Mouse (Mus musculus): ENCODE measurements around the gene Klf4. TPM values are rescaled to one million over a fixed set of nuclear protein-coding genes. Genes with fewer than 3 reads are reported as not detected.

Gene Klf4
- polyA plus RNA-seq, 1 experiment from 2014 or later, result 1.1 TPM

- Histone ChIP-seq H3K4me1 (replicated peaks) (peaks cover 39% of the 10 kb centered on the region), H3K4me3 (peak overlapping the region; percentile 75), H3K27me3 (ENCODE audit: insufficient read depth, poor library complexity, severe bottlenecking) (peaks cover 76% of the 10 kb centered on the region), H3K9me3 (no peaks in the 10 kb centered on the region), H3K36me3 (no peaks in the 10 kb centered on the region), H3K27ac (no peak overlapping the region)
- 2% methylated on average over 23 of the region's 23 CpGs for WGBS
- DNase-seq (ENCODE audit: low spot score), result peak; percentile 29
Observed at GRCm38 (mm10) chr4:55533803-55534254, 1.6 kb upstream of the Klf4 start.

- peaks cover 39% of the 10 kb centered on the region for H3K4me1 ChIP-seq (replicated peaks)
- peaks cover 76% of the 10 kb centered on the region for H3K27me3 ChIP-seq (ENCODE audit: insufficient read depth, poor library complexity, severe bottlenecking)
- DNase-seq (ENCODE audit: low spot score), result no peak
- under 1% methylated on average over 21 of the region's 21 CpGs for WGBS
- H3K4me3 ChIP-seq, result peak overlapping the region; percentile 75
- H3K27ac ChIP-seq, result peak overlapping the region; percentile 90
- H3K36me3 ChIP-seq, result no peaks in the 10 kb centered on the region
- H3K9me3 ChIP-seq, result no peaks in the 10 kb centered on the region
Observed at GRCm38 (mm10) chr4:55533196-55533802, 1.0 kb upstream of the Klf4 start.

- Histone ChIP-seq H3K9me3 (no peaks in the 10 kb centered on the region), H3K36me3 (no peaks in the 10 kb centered on the region), H3K27me3 (ENCODE audit: insufficient read depth, poor library complexity, severe bottlenecking) (peaks cover 72% of the 10 kb centered on the region), H3K27ac (peak overlapping the region; percentile 90), H3K4me1 (replicated peaks) (peaks cover 39% of the 10 kb centered on the region), H3K4me3 (peak overlapping the region; percentile 75)
- no peak for DNase-seq (ENCODE audit: low spot score)
- WGBS, result under 1% methylated on average over 38 of the region's 42 CpGs
Observed at GRCm38 (mm10) chr4:55531856-55532406, 335 bp downstream of the Klf4 start.

GRCm38 (mm10) chr4:55531096-55531855, 990 bp downstream of the Klf4 start:
- H3K4me1 ChIP-seq (replicated peaks), result peaks cover 39% of the 10 kb centered on the region
- DNase-seq (ENCODE audit: low spot score), result peak; percentile 54
- H3K9me3 ChIP-seq, result no peaks in the 10 kb centered on the region
- H3K4me3 ChIP-seq, result peak overlapping the region; percentile 75
- peaks cover 67% of the 10 kb centered on the region for H3K27me3 ChIP-seq (ENCODE audit: insufficient read depth, poor library complexity, severe bottlenecking)
- no peaks in the 10 kb centered on the region for H3K36me3 ChIP-seq
- no peak overlapping the region for H3K27ac ChIP-seq
- 1% methylated on average over 56 of the region's 56 CpGs for WGBS

GRCm38 (mm10) chr4:55530731-55531095, 1.6 kb downstream of the Klf4 start:
- Histone ChIP-seq H3K4me1 (replicated peaks) (peaks cover 39% of the 10 kb centered on the region), H3K9me3 (no peaks in the 10 kb centered on the region), H3K36me3 (no peaks in the 10 kb centered on the region), H3K27me3 (ENCODE audit: insufficient read depth, poor library complexity, severe bottlenecking) (peaks cover 61% of the 10 kb centered on the region), H3K27ac (0 out of 2 replicates have a peak overlapping the region, but pooled peaks have one; percentile 16), H3K4me3 (peak overlapping the region; percentile 75)
- no peak for DNase-seq (ENCODE audit: low spot score)
- WGBS, result under 1% methylated on average over 20 of the region's 20 CpGs

- peak overlapping the region; percentile 53 for H3K27ac ChIP-seq
- H3K9me3 ChIP-seq, result no peaks in the 10 kb centered on the region
- H3K4me1 ChIP-seq (replicated peaks), result peaks cover 39% of the 10 kb centered on the region
- under 1% methylated on average over 27 of the region's 27 CpGs for WGBS
- no peaks in the 10 kb centered on the region for H3K36me3 ChIP-seq
- H3K4me3 ChIP-seq, result peak overlapping the region; percentile 75
- H3K27me3 ChIP-seq (ENCODE audit: insufficient read depth, poor library complexity, severe bottlenecking), result peaks cover 56% of the 10 kb centered on the region
- DNase-seq (ENCODE audit: low spot score), result peak; percentile 85
Observed at GRCm38 (mm10) chr4:55530236-55530635, 2.0 kb downstream of the Klf4 start.

GRCm38 (mm10) chr4:55528404-55528803, 3.9 kb downstream of the Klf4 start:
- Histone ChIP-seq H3K4me3 (no peak overlapping the region), H3K27me3 (ENCODE audit: insufficient read depth, poor library complexity, severe bottlenecking) (peaks cover 38% of the 10 kb centered on the region), H3K4me1 (replicated peaks) (peaks cover 32% of the 10 kb centered on the region), H3K36me3 (no peaks in the 10 kb centered on the region), H3K27ac (no peak overlapping the region), H3K9me3 (no peaks in the 10 kb centered on the region)
- no peak for DNase-seq (ENCODE audit: low spot score)
- WGBS, result 89% methylated on average over 4 of the region's 4 CpGs

- Histone ChIP-seq H3K27me3 (ENCODE audit: insufficient read depth, poor library complexity, severe bottlenecking) (peaks cover 35% of the 10 kb centered on the region), H3K36me3 (no peaks in the 10 kb centered on the region), H3K4me3 (no peak overlapping the region), H3K4me1 (replicated peaks) (peaks cover 27% of the 10 kb centered on the region), H3K27ac (no peak overlapping the region), H3K9me3 (no peaks in the 10 kb centered on the region)
- WGBS, result 82% methylated on average over 12 of the region's 12 CpGs
- no peak for DNase-seq (ENCODE audit: low spot score)
Observed at GRCm38 (mm10) chr4:55527931-55528330, 4.3 kb downstream of the Klf4 start.

- H3K4me3 ChIP-seq, result no peak overlapping the region
- H3K4me1 ChIP-seq (replicated peaks), result peaks cover 21% of the 10 kb centered on the region
- peaks cover 33% of the 10 kb centered on the region for H3K27me3 ChIP-seq (ENCODE audit: insufficient read depth, poor library complexity, severe bottlenecking)
- 74% methylated on average over 5 of the region's 5 CpGs for WGBS
- H3K36me3 ChIP-seq, result no peaks in the 10 kb centered on the region
- no peaks in the 10 kb centered on the region for H3K9me3 ChIP-seq
- H3K27ac ChIP-seq, result no peak overlapping the region
- no peak for DNase-seq (ENCODE audit: low spot score)
Observed at GRCm38 (mm10) chr4:55526247-55527115, 5.8 kb downstream of the Klf4 start.

GRCm38 (mm10) chr4:55523921-55524320, 8.3 kb downstream of the Klf4 start:
- no peak for DNase-seq (ENCODE audit: low spot score)
- Histone ChIP-seq H3K9me3 (no peaks in the 10 kb centered on the region), H3K36me3 (no peaks in the 10 kb centered on the region), H3K4me1 (replicated peaks) (no peaks in the 10 kb centered on the region), H3K27me3 (ENCODE audit: insufficient read depth, poor library complexity, severe bottlenecking) (peaks cover 20% of the 10 kb centered on the region), H3K27ac (no peak overlapping the region), H3K4me3 (no peak overlapping the region)
- WGBS, result 80% methylated on average over 4 of the region's 4 CpGs

- Histone ChIP-seq H3K36me3 (no peaks in the 10 kb centered on the region), H3K27ac (no peak overlapping the region), H3K4me3 (no peak overlapping the region), H3K4me1 (replicated peaks) (peaks cover 10% of the 10 kb centered on the region), H3K9me3 (no peaks in the 10 kb centered on the region), H3K27me3 (ENCODE audit: insufficient read depth, poor library complexity, severe bottlenecking) (peaks cover 43% of the 10 kb centered on the region)
- 89% methylated on average over 7 of the region's 7 CpGs for WGBS
- DNase-seq (ENCODE audit: low spot score), result no peak
Observed at GRCm38 (mm10) chr4:55517438-55517837, 14.8 kb downstream of the Klf4 start.

GRCm38 (mm10) chr4:55516048-55516447, 16.2 kb downstream of the Klf4 start:
- H3K4me1 ChIP-seq (replicated peaks), result peaks cover 10% of the 10 kb centered on the region
- peaks cover 32% of the 10 kb centered on the region for H3K27me3 ChIP-seq (ENCODE audit: insufficient read depth, poor library complexity, severe bottlenecking)
- no peak for DNase-seq (ENCODE audit: low spot score)
- no peaks in the 10 kb centered on the region for H3K36me3 ChIP-seq
- H3K4me3 ChIP-seq, result no peak overlapping the region
- no peak overlapping the region for H3K27ac ChIP-seq
- H3K9me3 ChIP-seq, result no peaks in the 10 kb centered on the region
- WGBS, result 85% methylated on average over 8 of the region's 8 CpGs

All from hindbrain, embryonic 10.5 days (tissue).